Mouse (Mus musculus) myocyte (in vitro differentiated cells): ENCODE results near the gene Yipf3. TPM values are rescaled to one million over a fixed set of nuclear protein-coding genes. Genes with fewer than 3 reads are reported as not detected.

Experiments used
- H3K27me3 ChIP-seq: one replicate; pipeline ENCODE4 v1.6.1; 2011; ENCODE audit not compliant: control insufficient read depth, insufficient read depth, insufficient read length
- H3K36me3 ChIP-seq: one replicate; pipeline ENCODE4 v1.6.1; 2011; ENCODE audit not compliant: control insufficient read depth, insufficient read depth
- H3K4me2 ChIP-seq: one replicate; pipeline ENCODE4 v1.6.1; 2011; ENCODE audit warnings: low read depth, control low read depth
- H3K4me3 ChIP-seq: one replicate; pipeline ENCODE4 v1.5.1; 2011; ENCODE audit warnings: mild to moderate bottlenecking, control low read depth, moderate library complexity
- H3K79me2 ChIP-seq: one replicate; pipeline ENCODE4 v1.6.1; 2011; ENCODE audit not compliant: control insufficient read depth, insufficient read depth
- H3ac ChIP-seq: one replicate; pipeline ENCODE4 v1.6.1; 2011; ENCODE audit not compliant: control insufficient read depth, insufficient read length
- CEBPB ChIP-seq: IDR thresholded peaks from 2 replicates; pipeline ENCODE4 v1.6.1; 2011; ENCODE audit warnings: mild to moderate bottlenecking, moderate library complexity; ENCODE audit not compliant: poor library complexity, insufficient read depth, severe bottlenecking
- E2F4 ChIP-seq: IDR thresholded peaks from one replicate; pipeline ENCODE4 v1.6.1; 2011; ENCODE audit warnings: mild to moderate bottlenecking, control low read depth, moderate library complexity; ENCODE audit not compliant: insufficient read depth
- MAX ChIP-seq: IDR thresholded peaks from one replicate; pipeline ENCODE4 v1.6.1; 2011; ENCODE audit warnings: low read depth, mild to moderate bottlenecking, control low read depth
- MYOD1 ChIP-seq, 3 experiments: IDR thresholded peaks; one replicate each; pipeline ENCODE4 v1.6.1; 2011; ENCODE audit warnings: control low read depth in 2 of 3, low read depth in 2 of 3, mild to moderate bottlenecking in 2 of 3, moderate library complexity in 1 of 3; ENCODE audit not compliant: insufficient read length in 2 of 3, control insufficient read depth in 1 of 3
- MYOG ChIP-seq, 3 experiments: IDR thresholded peaks; one replicate each; pipeline ENCODE4 v1.6.1; 2011; ENCODE audit warnings: control low read depth in 2 of 3, low read depth in 2 of 3, mild to moderate bottlenecking in 2 of 3; ENCODE audit not compliant: insufficient read length in 2 of 3, control insufficient read depth in 1 of 3, insufficient read depth in 1 of 3
- POLR2A ChIP-seq: IDR thresholded peaks from one replicate; pipeline ENCODE4 v1.6.1; 2011; ENCODE audit warnings: low read depth, mild to moderate bottlenecking, control low read depth, moderate library complexity; ENCODE audit not compliant: insufficient read length
- POLR2AphosphoS2 ChIP-seq: IDR thresholded peaks from one replicate; pipeline ENCODE4 v1.6.1; 2011; ENCODE audit warnings: low read depth, control low read depth; ENCODE audit not compliant: insufficient read length
- REST ChIP-seq: IDR thresholded peaks from one replicate; pipeline ENCODE4 v1.6.1; 2011; ENCODE audit warnings: mild to moderate bottlenecking, control low read depth, moderate library complexity; ENCODE audit not compliant: insufficient read depth, insufficient read length
- SRF ChIP-seq: IDR thresholded peaks from one replicate; pipeline ENCODE4 v1.6.1; 2011; ENCODE audit warnings: low read depth; ENCODE audit not compliant: control insufficient read depth, insufficient read length
- TCF12 ChIP-seq: IDR thresholded peaks from one replicate; pipeline ENCODE4 v1.6.1; 2011; ENCODE audit warnings: mild to moderate bottlenecking, control low read depth; ENCODE audit not compliant: poor library complexity, insufficient read depth, severe bottlenecking
- TCF3 ChIP-seq: IDR thresholded peaks from one replicate; pipeline ENCODE4 v1.6.1; 2011; ENCODE audit warnings: low read depth, control low read depth; ENCODE audit not compliant: insufficient read length
- USF1 ChIP-seq: IDR thresholded peaks from one replicate; pipeline ENCODE4 v1.6.1; 2011; ENCODE audit warnings: low read depth, mild to moderate bottlenecking, control low read depth, moderate library complexity
- polyA plus RNA-seq: library from polyadenylated mRNA; unstranded; fragments of >200 nt; fragmentation: generic; extraction: Trizol; gene quantifications from one replicate; pipeline ENCODE4 v1.2.1, GENCODE M21; 2012; ENCODE audit warnings: missing spikeins

Gene Yipf3
- polyA plus RNA-seq, 1 experiment, result 112 TPM

DNA sequence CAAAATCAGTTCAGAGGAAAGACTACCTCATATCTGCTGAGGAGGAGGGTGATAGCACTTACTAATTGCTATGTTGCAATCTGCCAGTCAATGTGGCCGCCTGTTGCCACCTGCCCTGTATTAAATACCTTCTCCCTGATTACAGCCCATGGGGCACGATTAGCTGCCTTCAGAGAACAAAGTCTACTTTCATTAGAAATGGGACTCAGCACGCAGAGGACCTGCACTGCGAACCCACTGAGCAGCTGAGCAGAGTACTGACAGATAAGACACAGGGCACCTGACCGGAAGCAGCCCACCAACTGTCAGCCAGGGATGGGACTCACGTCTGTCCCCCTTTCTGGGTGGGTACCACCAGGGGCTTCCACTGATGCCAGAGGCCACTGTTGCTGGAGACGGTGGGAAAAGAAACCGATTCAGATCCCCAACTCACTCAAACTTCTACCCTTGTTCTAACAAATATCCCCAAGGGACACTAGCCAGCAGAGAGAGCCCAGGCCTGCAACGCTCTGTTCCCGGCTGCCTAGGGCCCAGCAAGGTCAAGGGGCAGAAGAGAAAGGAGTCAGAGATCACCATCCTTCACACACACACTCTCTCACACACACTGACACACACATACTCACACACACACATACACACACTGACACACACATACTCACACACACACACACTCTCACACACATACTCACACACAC is 20.3 kb downstream of the Yipf3 start:
- H3K4me2 ChIP-seq, result peak overlapping the region; percentile 62
- peaks cover 38% of the 10 kb centered on the region for H3K79me2 ChIP-seq
- no peaks in the 10 kb centered on the region for H3K27me3 ChIP-seq
- TF ChIP-seq TCF3 (no peak), MYOD1 (IDR thresholded peaks at IDR 0.05; ENCODE audit: control insufficient read depth in 1 of 3, insufficient read length in 2 of 3, low read depth in 2 of 3) (no peak), REST (no peak), POLR2AphosphoS2 (no peak), MAX (no peak), CEBPB (no peak), USF1 (no peak), MYOG (IDR thresholded peaks at IDR 0.05; ENCODE audit: control insufficient read depth in 1 of 3, insufficient read depth in 1 of 3, insufficient read length in 2 of 3, low read depth in 2 of 3) (peak in 2 of 3 experiments; percentile 12 to 49), SRF (no peak)
- H3ac ChIP-seq, result no peak overlapping the region
- H3K4me3 ChIP-seq, result no peak overlapping the region
- peaks cover 15% of the 10 kb centered on the region for H3K36me3 ChIP-seq

GRCm38 (mm10) chr17:46269771-46270534 is 22.1 kb downstream of the Yipf3 start:
- H3K27me3 ChIP-seq, result no peaks in the 10 kb centered on the region
- H3K79me2 ChIP-seq, result peaks cover 32% of the 10 kb centered on the region
- TF ChIP-seq MAX (no peak), SRF (no peak), MYOG (IDR thresholded peaks at IDR 0.05; ENCODE audit: control insufficient read depth in 1 of 3, insufficient read depth in 1 of 3, insufficient read length in 2 of 3, low read depth in 2 of 3) (peak; percentile 88 to 100 (median 99)), POLR2AphosphoS2 (no peak), E2F4 (no peak), POLR2A (peak; percentile 49), REST (no peak), MYOD1 (IDR thresholded peaks at IDR 0.05; ENCODE audit: control insufficient read depth in 1 of 3, insufficient read length in 2 of 3, low read depth in 2 of 3) (peak in 2 of 3 experiments; percentile 94 to 97), CEBPB (no peak), TCF12 (peak; percentile 56), USF1 (no peak), TCF3 (peak; percentile 69)
- peak overlapping the region; percentile 62 for H3K4me2 ChIP-seq
- H3K4me3 ChIP-seq, result no peak overlapping the region
- H3K36me3 ChIP-seq, result peaks cover 3% of the 10 kb centered on the region
- H3ac ChIP-seq, result no peak overlapping the region

DNA sequence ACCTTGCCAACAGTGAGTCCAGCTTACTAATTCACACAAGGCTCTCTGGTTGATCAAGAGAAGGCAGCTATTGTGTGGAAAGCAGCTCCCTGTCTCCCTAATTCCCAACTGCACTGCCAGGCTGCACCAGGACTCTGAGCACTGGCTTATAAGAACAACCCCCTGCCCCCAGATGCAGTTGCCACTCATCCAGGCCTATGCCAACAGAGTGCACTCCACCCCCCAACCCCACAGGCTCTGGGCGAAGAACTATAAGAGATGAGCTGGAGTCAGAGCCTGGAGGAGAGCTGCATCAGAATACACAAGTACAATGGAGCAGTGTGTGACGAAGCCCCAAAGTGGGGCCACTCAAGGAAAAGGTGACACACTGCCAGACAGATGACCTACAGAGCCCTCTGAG is 24.2 kb downstream of the Yipf3 start:
- Histone ChIP-seq H3K36me3 (no peaks in the 10 kb centered on the region), H3K79me2 (peaks cover 44% of the 10 kb centered on the region), H3K4me2 (peak overlapping the region; percentile 39), H3K4me3 (no peak overlapping the region), H3K27me3 (no peaks in the 10 kb centered on the region), H3ac (no peak overlapping the region)
- TF ChIP-seq TCF12 (no peak), E2F4 (no peak), USF1 (no peak), MYOD1 (IDR thresholded peaks at IDR 0.05; ENCODE audit: control insufficient read depth in 1 of 3, insufficient read length in 2 of 3, low read depth in 2 of 3) (peak in 2 of 3 experiments; percentile 63 to 77), MAX (no peak), MYOG (IDR thresholded peaks at IDR 0.05; ENCODE audit: control insufficient read depth in 1 of 3, insufficient read depth in 1 of 3, insufficient read length in 2 of 3, low read depth in 2 of 3) (peak in 2 of 3 experiments; percentile 17 to 49)

- Histone ChIP-seq H3K4me3 (no peak overlapping the region), H3K4me2 (peak overlapping the region; percentile 79), H3K27me3 (no peaks in the 10 kb centered on the region), H3ac (no peak overlapping the region), H3K79me2 (peaks cover 39% of the 10 kb centered on the region), H3K36me3 (no peaks in the 10 kb centered on the region)
- no peak for TF ChIP-seq TCF12
- TF ChIP-seq SRF, result no peak
- TF ChIP-seq MYOD1 (IDR thresholded peaks at IDR 0.05; ENCODE audit: control insufficient read depth in 1 of 3, insufficient read length in 2 of 3, low read depth in 2 of 3), result no peak
- TF ChIP-seq MAX, result no peak
- no peak for TF ChIP-seq CEBPB
- no peak for TF ChIP-seq TCF3
- TF ChIP-seq POLR2A, result no peak
- TF ChIP-seq E2F4, result no peak
- no peak for TF ChIP-seq REST
- TF ChIP-seq MYOG (IDR thresholded peaks at IDR 0.05; ENCODE audit: control insufficient read depth in 1 of 3, insufficient read depth in 1 of 3, insufficient read length in 2 of 3, low read depth in 2 of 3), result no peak
- TF ChIP-seq POLR2AphosphoS2, result no peak
- no peak for TF ChIP-seq USF1
Observed at GRCm38 (mm10) chr17:46272675-46273074, 24.8 kb downstream of the Yipf3 start.
